Mouse (Mus musculus) cerebellum, adult 2 months (tissue): ENCODE measurements around the gene Rasip1. TPM values are rescaled to one million over a fixed set of nuclear protein-coding genes. Genes with fewer than 3 reads are reported as not detected.
"Not testable (repeated sequence)": the region's sequence is repeated elsewhere in the genome, so short reads cannot be mapped to it uniquely, and the experiment has no call there.

Source experiments
- DNase-seq, 2 experiments: peaks; one replicate each; pipeline ENCODE4 v3.0.0; 2021
- H3K27ac ChIP-seq: fragments of 200-500 bp; 2 replicates; pipeline ENCODE4 v1.5.1; 2012; ENCODE audit warnings: low read length, control low read depth, inconsistent platforms; ENCODE audit not compliant: insufficient read depth
- H3K27me3 ChIP-seq: fragments of 200-500 bp; 2 replicates; pipeline ENCODE4 v1.6.1; 2012; ENCODE audit warnings: inconsistent platforms, mild to moderate bottlenecking, low read length, moderate library complexity; ENCODE audit not compliant: control insufficient read depth, insufficient read depth
- H3K4me1 ChIP-seq: fragments of 200-500 bp; 2 replicates; pipeline ENCODE4 v1.6.1; 2011; ENCODE audit warnings: low read length; ENCODE audit not compliant: control insufficient read depth, insufficient read depth
- H3K4me3 ChIP-seq: fragments of 200-500 bp; replicated peaks from 2 replicates; pipeline ENCODE3; 2011; ENCODE audit warnings: mild to moderate bottlenecking, low read depth, low read length, control low read depth; ENCODE audit not compliant: insufficient read depth
- CTCF ChIP-seq: fragments of 200-500 bp; IDR thresholded peaks from 2 replicates; pipeline ENCODE4 v1.5.1; 2011; ENCODE audit warnings: low read depth, mild to moderate bottlenecking, control low read depth, low read length, moderate library complexity, borderline replicate concordance; ENCODE audit not compliant: insufficient read depth
- POLR2A ChIP-seq: fragments of 200-500 bp; IDR thresholded peaks from 2 replicates; pipeline ENCODE4 v1.6.1; 2011; ENCODE audit warnings: low read length, control low read depth, borderline replicate concordance; ENCODE audit not compliant: insufficient read depth
- WGBS: fragments of 180-500 bp; shearing (Covaris S2); methylation state at CpG from one replicate; pipeline ENCODE4 v1.1.7; 2018; 5-methylcytosine and 5-hydroxymethylcytosine counted together
- polyA plus RNA-seq: library from polyadenylated mRNA; depleted of rRNA; stranded (reverse); fragments of >200 nt; gene quantifications from 2 replicates; pipeline ENCODE4 v1.2.3, GENCODE M21; 2012

Rasip1 gene
- polyA plus RNA-seq, 1 experiment, result 7.6 TPM

DNA sequence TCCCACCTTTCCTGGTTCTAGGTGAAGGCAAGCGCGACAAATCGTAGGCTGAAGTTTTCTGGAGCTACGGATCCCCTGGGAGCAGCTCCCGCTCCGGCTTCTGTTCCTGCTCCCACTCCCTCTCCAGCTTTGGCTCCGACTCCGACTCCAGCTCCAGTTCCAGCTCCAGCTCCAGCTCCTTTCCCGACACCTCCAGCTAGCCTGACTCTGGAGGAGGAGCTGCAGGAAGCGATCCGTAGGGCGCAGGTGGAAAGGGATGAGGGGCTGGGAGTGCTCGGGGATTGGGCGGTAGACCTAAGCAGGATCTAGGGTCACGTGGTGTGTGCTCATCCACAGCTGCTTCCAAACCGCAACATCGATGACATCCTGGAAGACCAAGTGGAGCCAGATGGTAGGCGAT, 16.9 kb downstream of the Rasip1 start:
- H3K27me3 ChIP-seq, result no peaks in the 10 kb centered on the region
- TF ChIP-seq POLR2A (0 out of 2 replicates have a peak, but pooled peaks have one; percentile 7), CTCF (no peak)
- peaks cover 22% of the 10 kb centered on the region for H3K4me1 ChIP-seq
- H3K4me3 ChIP-seq, result peak overlapping the region; percentile 54
- peak; percentile 73 to 74 for DNase-seq
- WGBS, result 4% methylated on average over 18 of the region's 18 CpGs
- H3K27ac ChIP-seq, result peak overlapping the region; percentile 32

DNA sequence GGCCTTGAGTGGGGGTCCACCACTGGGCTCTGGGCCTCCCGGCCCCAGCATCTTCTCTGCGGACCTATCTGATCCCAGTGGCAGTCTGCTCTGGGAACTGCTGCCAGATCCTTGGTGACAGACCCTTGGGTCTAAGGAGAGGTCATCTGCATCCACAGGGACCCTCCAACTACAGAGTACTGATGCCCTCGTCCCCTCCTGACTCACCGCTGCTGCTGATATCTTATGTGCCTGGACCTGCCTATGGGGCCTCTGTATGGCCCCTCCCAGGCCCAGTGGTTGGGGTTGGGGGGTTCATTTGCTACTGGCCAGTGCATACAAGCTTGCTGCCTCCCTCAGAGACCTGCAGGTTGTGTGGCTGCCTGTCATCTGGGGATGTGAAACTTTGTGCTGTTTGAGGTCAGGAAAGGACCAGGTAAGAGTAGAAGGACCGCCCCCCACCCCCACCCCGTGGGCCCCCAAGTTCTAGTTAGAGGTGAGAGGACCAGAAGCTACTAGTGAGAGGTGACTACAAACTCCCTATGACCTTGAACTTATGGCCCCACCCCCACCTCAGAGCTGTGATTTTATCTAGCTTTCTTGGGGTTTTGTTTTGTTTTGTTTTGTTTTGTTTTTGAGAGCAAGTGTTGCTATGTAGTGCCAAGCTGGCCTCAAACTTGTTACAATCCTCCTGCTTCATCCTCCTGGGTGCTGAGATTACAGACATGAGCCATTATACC, 17.7 kb downstream of the Rasip1 start:
- 66% methylated on average over 6 of the region's 6 CpGs for WGBS
- Histone ChIP-seq H3K4me1 (peaks cover 22% of the 10 kb centered on the region), H3K27ac (peak overlapping the region; percentile 32), H3K4me3 (peak overlapping the region; percentile 54), H3K27me3 (no peaks in the 10 kb centered on the region)
- TF ChIP-seq POLR2A (no peak), CTCF (no peak)
- DNase-seq, result no peak

DNA sequence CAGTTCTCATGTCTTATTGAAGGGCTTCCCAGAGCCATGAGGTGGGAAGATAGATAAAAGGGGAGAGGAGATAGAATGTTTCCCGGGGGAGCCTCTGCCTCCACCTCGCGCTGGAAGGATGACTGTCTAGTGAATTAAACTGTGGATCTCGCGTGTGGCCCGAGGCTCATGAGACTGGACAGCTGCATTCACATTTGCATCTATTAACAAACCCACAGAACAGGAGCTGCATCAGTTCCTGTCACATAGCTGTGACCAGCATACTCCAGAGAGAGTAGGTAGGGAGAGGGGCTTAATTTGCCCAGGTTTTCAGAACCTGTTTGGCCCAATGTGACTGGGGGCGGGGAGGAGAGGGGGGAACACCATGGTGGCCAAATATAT, 18.3 kb downstream of the Rasip1 start:
- DNase-seq, result no peak
- Histone ChIP-seq H3K27ac (no peak overlapping the region), H3K4me3 (no peak overlapping the region), H3K4me1 (peaks cover 21% of the 10 kb centered on the region), H3K27me3 (no peaks in the 10 kb centered on the region)
- no peak for TF ChIP-seq POLR2A
- TF ChIP-seq CTCF, result no peak
- WGBS, result 83% methylated on average over 7 of the region's 7 CpGs

DNA sequence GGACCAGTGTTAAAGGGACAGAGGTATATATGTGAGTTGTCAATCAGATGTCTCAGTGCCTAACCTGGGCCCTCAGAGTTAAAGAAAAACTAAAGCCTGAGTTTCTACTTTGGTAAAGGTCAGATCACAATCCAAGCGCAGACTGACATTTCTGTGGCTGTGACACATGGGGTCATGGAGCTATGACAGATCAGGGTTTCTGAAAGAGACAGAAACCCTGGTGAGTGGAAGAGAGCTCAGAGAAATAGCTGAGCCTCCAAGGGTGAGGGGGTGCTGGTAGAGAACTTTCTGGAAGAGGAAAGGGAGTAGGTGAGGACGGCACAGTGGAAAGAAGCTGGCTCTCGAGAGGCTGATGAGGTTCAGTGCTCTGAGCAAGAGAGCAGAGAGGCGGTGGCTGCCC, 19.4 kb downstream of the Rasip1 start:
- TF ChIP-seq CTCF, result no peak
- TF ChIP-seq POLR2A, result no peak
- Histone ChIP-seq H3K27ac (no peak overlapping the region), H3K4me1 (peaks cover 10% of the 10 kb centered on the region), H3K4me3 (no peak overlapping the region), H3K27me3 (no peaks in the 10 kb centered on the region)
- DNase-seq, result no peak
- 66% methylated on average over 4 of the region's 4 CpGs for WGBS

GRCm38 (mm10) chr7:45649351-45649750, 22.1 kb downstream of the Rasip1 start:
- H3K4me1 ChIP-seq, result no peaks in the 10 kb centered on the region; the same call in 1 of the 2 replicates
- DNase-seq, result no peak
- H3K4me3 ChIP-seq, result no peak overlapping the region
- TF ChIP-seq POLR2A (no peak), CTCF (no peak)
- no peak overlapping the region for H3K27ac ChIP-seq
- no peaks in the 10 kb centered on the region for H3K27me3 ChIP-seq
- 69% methylated on average over 8 of the region's 8 CpGs for WGBS

GRCm38 (mm10) chr7:45650484-45650883, 23.2 kb downstream of the Rasip1 start:
- 93% methylated on average over 20 of the region's 20 CpGs for WGBS
- DNase-seq, result not testable (repeated sequence)

DNA sequence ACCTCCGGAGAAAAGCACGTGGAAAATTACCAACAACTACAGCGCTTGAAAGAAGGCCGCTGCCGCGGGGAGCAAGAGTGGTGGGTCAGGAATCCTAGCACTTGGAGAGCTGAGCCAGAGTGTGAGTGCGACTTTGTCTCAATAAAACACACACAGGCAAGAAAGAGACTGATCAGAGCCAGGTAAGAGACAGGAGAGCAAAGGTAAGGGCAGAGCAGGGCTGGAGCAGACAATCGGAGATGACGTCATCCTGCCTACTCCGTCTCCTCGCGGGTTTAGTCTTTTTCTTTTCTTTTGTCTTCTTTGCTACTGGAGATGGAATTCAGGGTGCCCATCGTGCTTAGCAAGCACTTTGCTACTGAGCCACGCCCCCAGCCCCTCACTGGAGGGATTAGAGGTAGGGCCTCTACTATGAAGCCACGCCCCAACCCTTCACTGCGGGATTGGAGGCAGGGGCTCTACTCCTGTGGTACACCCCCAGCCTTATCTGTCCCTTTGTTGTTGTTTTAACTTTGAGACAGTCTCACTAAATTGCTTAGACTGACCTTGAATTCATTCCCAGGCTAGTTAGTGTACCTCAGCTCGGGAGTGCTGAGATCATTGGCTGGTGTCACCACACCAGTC, 27.2 kb downstream of the Rasip1 start:
- no peak for TF ChIP-seq POLR2A
- TF ChIP-seq CTCF, result no peak
- WGBS, result 45% methylated on average over 17 of the region's 17 CpGs

More at GRCm38 (mm10) chr7:45650484-45650883, 23.2 kb downstream of the Rasip1 start:
- not testable (repeated sequence) for H3K27ac ChIP-seq, H3K27me3 ChIP-seq, H3K4me1 ChIP-seq, H3K4me3 ChIP-seq

GRCm38 (mm10) chr7:45660746-45661478, 33.6 kb downstream of the Rasip1 start:
- 49% methylated on average over 11 of the region's 11 CpGs for WGBS

More for the DNA sequence above, 27.2 kb downstream of the Rasip1 start:
- Histone ChIP-seq H3K4me3 (no peak overlapping the region), H3K4me1 (no peaks in the 10 kb centered on the region), H3K27me3 (no peaks in the 10 kb centered on the region), H3K27ac (no peak overlapping the region)
- no peak for DNase-seq

DNA sequence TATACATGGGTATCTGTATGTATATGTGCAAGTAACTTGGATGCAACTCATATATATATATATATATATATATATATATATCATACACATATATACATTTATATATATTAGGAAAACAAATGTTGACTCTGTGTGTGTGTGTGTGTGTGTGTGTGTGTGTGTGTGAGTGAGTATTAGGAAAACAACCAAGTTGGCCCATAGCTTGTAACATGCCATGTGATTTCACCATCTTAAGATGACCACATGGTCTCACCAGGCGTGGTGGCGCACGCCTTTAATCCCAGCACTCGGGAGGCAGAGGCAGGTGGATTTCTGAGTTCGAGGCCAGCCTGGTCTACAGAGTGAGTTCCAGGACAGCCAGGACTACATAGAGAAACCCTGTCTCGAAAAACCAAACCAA, 34.4 kb downstream of the Rasip1 start:
- DNase-seq, H3K27ac ChIP-seq, H3K4me3 ChIP-seq, H3K27me3 ChIP-seq: not testable (repeated sequence)
- WGBS, result 91% methylated on average over 6 of the region's 6 CpGs
- H3K4me1 ChIP-seq, result peaks cover 11% of the 10 kb centered on the region

More at GRCm38 (mm10) chr7:45660746-45661478, 33.6 kb downstream of the Rasip1 start:
- H3K27ac ChIP-seq, result 0 out of 2 replicates have a peak overlapping the region, but pooled peaks have one; percentile 23
- DNase-seq, result peak in 1 of 2 experiments; percentile 53
- TF ChIP-seq CTCF (no peak), POLR2A (no peak)
- H3K4me3 ChIP-seq, result no peak overlapping the region
- peaks cover 11% of the 10 kb centered on the region for H3K4me1 ChIP-seq
- H3K27me3 ChIP-seq, result no peaks in the 10 kb centered on the region
